Mouse (Mus musculus) embryonic facial prominence, embryonic 11.5 days (tissue): ENCODE measurements around the gene Tctn1. TPM values are rescaled to one million over a fixed set of nuclear protein-coding genes. Genes with fewer than 3 reads are reported as not detected.

Experiments used
- ATAC-seq: fragments of 200-750 bp; cut with Nextera tagmentation; replicated peaks from 2 replicates; pipeline ENCODE4 v1.8.0; 2017; ENCODE audit warnings: low read depth; ENCODE audit not compliant: insufficient number of reproducible peaks, low FRiP score, low TSS enrichment
- DNase-seq: peaks from one replicate; pipeline ENCODE4 v3.0.0-alpha.2; 2015; ENCODE audit warnings: low spot score
- H3K27ac ChIP-seq: fragments of 300-500 bp; sonication (generic); replicated peaks from 2 replicates; pipeline ENCODE4 v1.5.1; 2014; ENCODE audit warnings: mild to moderate bottlenecking, low read depth, low read length, control low read depth
- H3K27me3 ChIP-seq: fragments of 300-500 bp; sonication (generic); 2 replicates; pipeline ENCODE4 v1.6.1; 2014; ENCODE audit warnings: mild to moderate bottlenecking, low read length, moderate library complexity, mixed read lengths; ENCODE audit not compliant: control insufficient read depth, insufficient read depth
- H3K36me3 ChIP-seq: fragments of 300-500 bp; sonication (generic); replicated peaks from 2 replicates; pipeline ENCODE4 v1.6.1; 2014; ENCODE audit warnings: low read depth, mild to moderate bottlenecking, low read length, moderate library complexity, mixed read lengths; ENCODE audit not compliant: control insufficient read depth, insufficient read depth
- H3K4me1 ChIP-seq: fragments of 300-500 bp; sonication (generic); 2 replicates; pipeline ENCODE4 v1.6.1; 2014; ENCODE audit warnings: low read length, mixed read lengths; ENCODE audit not compliant: control insufficient read depth, insufficient read depth
- H3K4me2 ChIP-seq: fragments of 300-500 bp; sonication (generic); 2 replicates; pipeline ENCODE4 v1.6.1; 2014; ENCODE audit warnings: low read depth, mild to moderate bottlenecking, control low read depth, low read length, moderate library complexity
- H3K4me3 ChIP-seq: fragments of 300-500 bp; sonication (generic); 2 replicates; pipeline ENCODE4 v1.5.1; 2014; ENCODE audit warnings: low read depth, low read length, control low read depth
- H3K9ac ChIP-seq: fragments of 300-500 bp; sonication (generic); replicated peaks from 2 replicates; pipeline ENCODE4 v1.6.1; 2014; ENCODE audit warnings: mild to moderate bottlenecking, control low read depth, low read length
- H3K9me3 ChIP-seq: fragments of 300-500 bp; sonication (generic); replicated peaks from 2 replicates; pipeline ENCODE4 v1.6.1; 2016; ENCODE audit warnings: mild to moderate bottlenecking, low read length, inconsistent platforms, mixed read lengths; ENCODE audit not compliant: control insufficient read depth
- WGBS: fragments of 180-500 bp; shearing (Covaris S2); extraction: QIAGEN DNeasy Blood & Tissue Kit; methylation state at CpG from one replicate; pipeline ENCODE4 v1.1.7; 2014; 5-methylcytosine and 5-hydroxymethylcytosine counted together
- polyA plus RNA-seq: library from polyadenylated mRNA; unstranded; fragments of >200 nt; fragmentation: Nextera tagmentation; extraction: Ambion mirVana; gene quantifications from 2 replicates; pipeline ENCODE4 v1.2.1, GENCODE M21; 2014

Tctn1 gene
- polyA plus RNA-seq, 1 experiment from 2014 or later = 3.5 TPM

GRCm38 (mm10) chr5:122267899-122268298 is 3.6 kb upstream of the Tctn1 start:
- no peak for ATAC-seq
- H3K36me3 ChIP-seq = no peaks in the 10 kb centered on the region
- 28% methylated on average over 5 of the region's 5 CpGs for WGBS

GRCm38 (mm10) chr5:122267136-122267535 is 2.9 kb upstream of the Tctn1 start:
- Histone ChIP-seq H3K4me2 (no peak overlapping the region), H3K27ac (no peak overlapping the region), H3K9ac (no peak overlapping the region), H3K27me3 (no peaks in the 10 kb centered on the region), H3K4me3 (no peak overlapping the region), H3K36me3 (no peaks in the 10 kb centered on the region), H3K4me1 (no peaks in the 10 kb centered on the region), H3K9me3 (no peaks in the 10 kb centered on the region)
- 75% methylated on average over 7 of the region's 7 CpGs for WGBS
- DNase-seq (no peak), ATAC-seq (no peak)

More at GRCm38 (mm10) chr5:122267899-122268298, 3.6 kb upstream of the Tctn1 start:
- H3K4me1 ChIP-seq = no peaks in the 10 kb centered on the region
- H3K9ac ChIP-seq = no peak overlapping the region
- no peak overlapping the region for H3K4me2 ChIP-seq
- H3K9me3 ChIP-seq = no peaks in the 10 kb centered on the region
- H3K27ac ChIP-seq = no peak overlapping the region
- peak; percentile 70 for DNase-seq
- no peaks in the 10 kb centered on the region for H3K27me3 ChIP-seq
- H3K4me3 ChIP-seq = no peak overlapping the region

- no peak overlapping the region for H3K9ac ChIP-seq
- no peaks in the 10 kb centered on the region for H3K27me3 ChIP-seq
- H3K27ac ChIP-seq = no peak overlapping the region
- ATAC-seq (no peak), DNase-seq (no peak)
- H3K4me3 ChIP-seq = no peak overlapping the region
- H3K4me1 ChIP-seq = no peaks in the 10 kb centered on the region
- H3K4me2 ChIP-seq = no peak overlapping the region
- no peaks in the 10 kb centered on the region for H3K36me3 ChIP-seq
- no peaks in the 10 kb centered on the region for H3K9me3 ChIP-seq
- 87% methylated on average over 2 of the region's 2 CpGs for WGBS
These were observed 1.7 kb upstream of the Tctn1 start for GRCm38 (mm10) chr5:122265942-122266341.

GRCm38 (mm10) chr5:122265187-122265586 is 927 bp upstream of the Tctn1 start:
- 70% methylated on average over 3 of the region's 3 CpGs for WGBS
- no peaks in the 10 kb centered on the region for H3K4me1 ChIP-seq
- H3K4me2 ChIP-seq = no peak overlapping the region
- no peaks in the 10 kb centered on the region for H3K9me3 ChIP-seq
- no peak overlapping the region for H3K4me3 ChIP-seq
- DNase-seq (no peak), ATAC-seq (no peak)
- no peaks in the 10 kb centered on the region for H3K36me3 ChIP-seq
- no peak overlapping the region for H3K9ac ChIP-seq
- H3K27ac ChIP-seq = no peak overlapping the region
- H3K27me3 ChIP-seq = no peaks in the 10 kb centered on the region

GRCm38 (mm10) chr5:122262104-122262503 is 2.2 kb downstream of the Tctn1 start:
- Histone ChIP-seq H3K9me3 (no peaks in the 10 kb centered on the region), H3K4me1 (no peaks in the 10 kb centered on the region), H3K9ac (no peak overlapping the region), H3K4me2 (no peak overlapping the region), H3K4me3 (no peak overlapping the region), H3K27me3 (no peaks in the 10 kb centered on the region), H3K27ac (no peak overlapping the region), H3K36me3 (no peaks in the 10 kb centered on the region)
- 64% methylated on average over 7 of the region's 7 CpGs for WGBS
- DNase-seq (no peak), ATAC-seq (no peak)

- no peak for ATAC-seq
- Histone ChIP-seq H3K36me3 (no peaks in the 10 kb centered on the region), H3K4me2 (no peak overlapping the region), H3K27me3 (no peaks in the 10 kb centered on the region), H3K9ac (no peak overlapping the region), H3K27ac (no peak overlapping the region), H3K9me3 (no peaks in the 10 kb centered on the region), H3K4me3 (no peak overlapping the region), H3K4me1 (no peaks in the 10 kb centered on the region)
- WGBS = 78% methylated on average over 6 of the region's 6 CpGs
- no peak for DNase-seq
These were observed 6.1 kb downstream of the Tctn1 start for GRCm38 (mm10) chr5:122258027-122258741.

GRCm38 (mm10) chr5:122251895-122252606 is 12.2 kb downstream of the Tctn1 start:
- Histone ChIP-seq H3K9ac (no peak overlapping the region), H3K4me2 (no peak overlapping the region), H3K27me3 (no peaks in the 10 kb centered on the region), H3K36me3 (no peaks in the 10 kb centered on the region), H3K4me1 (no peaks in the 10 kb centered on the region), H3K9me3 (no peaks in the 10 kb centered on the region), H3K4me3 (no peak overlapping the region), H3K27ac (no peak overlapping the region)
- WGBS = 74% methylated on average over 17 of the region's 17 CpGs
- DNase-seq (no peak), ATAC-seq (no peak)

GRCm38 (mm10) chr5:122249281-122249680 is 15.0 kb downstream of the Tctn1 start:
- 82% methylated on average over 4 of the region's 4 CpGs for WGBS
- H3K27me3 ChIP-seq = no peaks in the 10 kb centered on the region
- H3K9ac ChIP-seq = no peak overlapping the region
- H3K36me3 ChIP-seq = no peaks in the 10 kb centered on the region
- H3K4me2 ChIP-seq = no peak overlapping the region
- no peak overlapping the region for H3K27ac ChIP-seq
- no peak overlapping the region for H3K4me3 ChIP-seq
- ATAC-seq (no peak), DNase-seq (no peak)
- no peaks in the 10 kb centered on the region for H3K9me3 ChIP-seq
- H3K4me1 ChIP-seq = no peaks in the 10 kb centered on the region
